Mouse (Mus musculus) megakaryocyte, embryonic 14.5 days (primary cell): Measurements from ENCODE around the gene Vmn1r167.
"Not testable (repeated sequence)": the region's sequence is repeated elsewhere in the genome, so short reads cannot be mapped to it uniquely, and the experiment has no call there.

ENCODE experiments used
- FLI1 ChIP-seq: IDR thresholded peaks from 2 replicates; pipeline ENCODE4 v1.6.1; 2012; ENCODE audit warnings: low read length, inconsistent platforms, mixed read lengths
- GATA1 ChIP-seq: IDR thresholded peaks from 3 replicates; pipeline ENCODE4 v1.6.1; 2012; ENCODE audit warnings: mixed read lengths, low read length, inconsistent platforms, borderline replicate concordance

- TF ChIP-seq GATA1, FLI1: not testable (repeated sequence)
Observed at GRCm38 (mm10) chr7:23470832-23471231, 36.2 kb downstream of the Vmn1r167 start.
